Mouse (Mus musculus): ENCODE data around the gene Dcdc2a.
A peak's percentile ranks its signal among the peaks of the same experiment; 100 is the strongest.

The Dcdc2a gene

GRCm38 (mm10) chr13:25094381-25094780 is 38.6 kb downstream of the Dcdc2a start:
- DNase-seq (ENCODE audit: low read depth, low spot score), result no peak

GRCm38 (mm10) chr13:25097348-25097747 is 41.5 kb downstream of the Dcdc2a start:
- DNase-seq (ENCODE audit: low read depth, low spot score), result no peak

- DNase-seq (ENCODE audit: low read depth, low spot score), result no peak
Measured at GRCm38 (mm10) chr13:25098578-25098977, 42.8 kb downstream of the Dcdc2a start.

- DNase-seq (ENCODE audit: low read depth, low spot score), result no peak
Measured at GRCm38 (mm10) chr13:25099508-25099907, 43.7 kb downstream of the Dcdc2a start.

- DNase-seq (ENCODE audit: low read depth, low spot score), result no peak
Measured at GRCm38 (mm10) chr13:25100581-25100980, 44.8 kb downstream of the Dcdc2a start.

- no peak for DNase-seq (ENCODE audit: low read depth, low spot score)
Measured at GRCm38 (mm10) chr13:25105671-25106070, 49.9 kb downstream of the Dcdc2a start.

- DNase-seq (ENCODE audit: low read depth, low spot score), result no peak
Measured at GRCm38 (mm10) chr13:25106740-25107139, 50.9 kb downstream of the Dcdc2a start.

- no peak for DNase-seq (ENCODE audit: low read depth, low spot score)
Measured at GRCm38 (mm10) chr13:25108353-25108752, 52.5 kb downstream of the Dcdc2a start.

- no peak for DNase-seq (ENCODE audit: low read depth, low spot score)
Measured at GRCm38 (mm10) chr13:25110592-25111095, 54.8 kb downstream of the Dcdc2a start.

- no peak for DNase-seq (ENCODE audit: low read depth, low spot score)
Measured at GRCm38 (mm10) chr13:25115429-25115881, 59.7 kb downstream of the Dcdc2a start.

GRCm38 (mm10) chr13:25115971-25116370 is 60.2 kb downstream of the Dcdc2a start:
- peak; percentile 2 for DNase-seq (ENCODE audit: low read depth, low spot score)

GRCm38 (mm10) chr13:25122740-25123335 is 67.0 kb downstream of the Dcdc2a start:
- DNase-seq (ENCODE audit: low read depth, low spot score), result no peak

GRCm38 (mm10) chr13:25127216-25127615 is 71.4 kb downstream of the Dcdc2a start:
- no peak for DNase-seq (ENCODE audit: low read depth, low spot score)

GRCm38 (mm10) chr13:25127806-25128205 is 72.0 kb downstream of the Dcdc2a start:
- no peak for DNase-seq (ENCODE audit: low read depth, low spot score)

GRCm38 (mm10) chr13:25128766-25129165 is 73.0 kb downstream of the Dcdc2a start:
- DNase-seq (ENCODE audit: low read depth, low spot score), result no peak

- DNase-seq (ENCODE audit: low read depth, low spot score), result no peak
Measured at GRCm38 (mm10) chr13:25143066-25143465, 87.3 kb downstream of the Dcdc2a start.

GRCm38 (mm10) chr13:25144093-25144492 is 88.3 kb downstream of the Dcdc2a start:
- DNase-seq (ENCODE audit: low read depth, low spot score), result no peak

GRCm38 (mm10) chr13:25146232-25146631 is 90.4 kb downstream of the Dcdc2a start:
- DNase-seq (ENCODE audit: low read depth, low spot score), result no peak

GRCm38 (mm10) chr13:25150154-25150781 is 94.5 kb downstream of the Dcdc2a start:
- no peak for DNase-seq (ENCODE audit: low read depth, low spot score)

- no peak for DNase-seq (ENCODE audit: low read depth, low spot score)
Measured at GRCm38 (mm10) chr13:25150861-25151260, 95.1 kb downstream of the Dcdc2a start.

- DNase-seq (ENCODE audit: low read depth, low spot score), result no peak
Measured at GRCm38 (mm10) chr13:25159917-25160316, 104.1 kb downstream of the Dcdc2a start.

- DNase-seq (ENCODE audit: low read depth, low spot score), result no peak
Measured at GRCm38 (mm10) chr13:25160804-25161203, 105.0 kb downstream of the Dcdc2a start.

- DNase-seq (ENCODE audit: low read depth, low spot score), result no peak
Measured at GRCm38 (mm10) chr13:25162594-25162993, 106.8 kb downstream of the Dcdc2a start.
